Mouse (Mus musculus) small intestine, adult 2 months (tissue): Measurements from ENCODE around the gene Kif5a. TPM values are rescaled to one million over a fixed set of nuclear protein-coding genes. Genes with fewer than 3 reads are reported as not detected.
"Not testable (repeated sequence)": the region's sequence is repeated elsewhere in the genome, so short reads cannot be mapped to it uniquely, and the experiment has no call there.

Source experiments
- H3K27ac ChIP-seq: fragments of 200-500 bp; 2 replicates; pipeline ENCODE4 v1.5.1; 2012; ENCODE audit warnings: low read depth, low read length, control low read depth, inconsistent platforms; ENCODE audit not compliant: insufficient read depth
- H3K27me3 ChIP-seq: fragments of 200-500 bp; 2 replicates; pipeline ENCODE4 v1.6.1; 2012; ENCODE audit warnings: mild to moderate bottlenecking, moderate library complexity, low read length, inconsistent platforms; ENCODE audit not compliant: control insufficient read depth, insufficient read depth
- H3K36me3 ChIP-seq: fragments of 200-500 bp; 2 replicates; pipeline ENCODE4 v1.6.1; 2012; ENCODE audit warnings: mild to moderate bottlenecking, low read length, control low read depth, inconsistent platforms; ENCODE audit not compliant: control insufficient read depth, insufficient read depth
- H3K4me1 ChIP-seq: fragments of 200-500 bp; 2 replicates; pipeline ENCODE4 v1.6.1; 2012; ENCODE audit warnings: low read length, inconsistent platforms, mixed read lengths; ENCODE audit not compliant: control insufficient read depth, insufficient read depth, insufficient read length
- H3K4me3 ChIP-seq: fragments of 200-500 bp; 2 replicates; pipeline ENCODE4 v1.5.1; 2012; ENCODE audit warnings: low read depth, mild to moderate bottlenecking, control low read depth, inconsistent platforms, low read length, moderate library complexity
- CTCF ChIP-seq: fragments of 200-500 bp; IDR thresholded peaks from 2 replicates; pipeline ENCODE4 v1.5.1; 2012; ENCODE audit warnings: low read depth, mild to moderate bottlenecking, control low read depth, inconsistent platforms, low read length, moderate library complexity, mixed read lengths; ENCODE audit not compliant: insufficient replicate concordance, insufficient read length; ENCODE audit errors: extremely low read depth
- POLR2A ChIP-seq: fragments of 200-500 bp; IDR thresholded peaks from 2 replicates; pipeline ENCODE4 v1.6.1; 2012; ENCODE audit warnings: low read depth, mild to moderate bottlenecking, control low read depth, inconsistent platforms, low read length, moderate library complexity
- WGBS: fragments of 180-500 bp; shearing (Covaris S2); methylation state at CpG from one replicate; pipeline ENCODE4 v1.1.7; 2018; 5-methylcytosine and 5-hydroxymethylcytosine counted together
- polyA plus RNA-seq: library from polyadenylated mRNA; depleted of rRNA; stranded (reverse); fragments of >200 nt; gene quantifications from 2 replicates; pipeline ENCODE4 v1.2.3, GENCODE M21; 2012

Kif5a gene
- polyA plus RNA-seq, 1 experiment = 1.8 TPM

DNA sequence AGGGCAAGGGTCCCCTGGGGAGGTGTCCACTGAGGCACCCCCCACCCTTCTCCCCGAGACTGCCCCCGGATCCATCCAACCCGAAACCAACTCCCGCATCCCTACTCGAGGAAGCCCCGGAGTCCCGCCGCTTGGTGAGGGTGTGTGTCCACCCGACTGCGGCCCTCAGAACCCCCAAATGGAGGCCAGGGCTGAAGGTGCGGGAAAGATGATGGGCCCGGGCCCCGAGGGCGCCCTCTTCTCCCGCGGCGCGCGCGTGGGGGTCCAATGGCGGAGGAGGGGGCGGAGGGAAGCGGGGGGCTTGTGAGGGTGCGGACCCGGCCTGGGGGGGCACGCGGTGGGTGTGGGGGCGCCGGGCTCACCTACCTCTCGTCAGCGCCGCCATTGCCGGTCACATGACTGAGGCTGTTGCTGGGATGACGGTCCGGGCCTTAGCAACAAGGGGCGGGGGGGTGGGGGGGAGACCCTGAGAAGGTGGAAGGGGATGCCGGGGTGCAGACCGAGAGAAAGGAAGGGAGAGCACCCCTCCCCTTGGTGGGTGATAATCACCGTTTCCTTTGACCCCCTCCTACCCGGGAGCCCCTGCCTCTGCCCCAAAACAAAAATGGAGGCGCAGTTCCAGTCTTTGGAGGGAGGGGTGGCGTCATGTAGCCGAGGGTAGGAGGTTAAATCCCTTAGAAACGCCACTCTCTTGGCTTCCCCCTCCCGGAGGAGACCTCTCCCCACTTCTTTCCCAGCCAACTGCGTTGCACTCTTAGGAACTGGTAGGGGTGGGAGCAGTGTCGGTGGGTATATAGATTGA is 67.6 kb downstream of the Kif5a start, which contains the start of gene Dtx3:
Gene Dtx3 (minus strand): TSS at position 401 of the 802 bp plus-strand sequence.
- Histone ChIP-seq H3K4me1 (no peaks in the 10 kb centered on the region; the same call in 1 of the 2 replicates), H3K27ac (peak within 1 kb of the TSS; percentile 50), H3K27me3 (no peaks in the 10 kb centered on the region; the same call in 1 of the 2 replicates), H3K36me3 (peaks cover 24% of the 10 kb centered on the region), H3K4me3 (peak within 1 kb of the TSS; percentile 68)
- 1% methylated on average over 47 of the region's 47 CpGs for WGBS
- TF ChIP-seq CTCF (no peak), POLR2A (no peak)

GRCm38 (mm10) chr10:127194428-127195327 is 68.5 kb downstream of the Kif5a start:
- WGBS = 10% methylated on average over 22 of the region's 22 CpGs

GRCm38 (mm10) chr10:127193011-127193410 is 70.1 kb downstream of the Kif5a start:
- peaks cover 4% of the 10 kb centered on the region; the same call in 1 of the 2 replicates for H3K4me1 ChIP-seq
- peaks cover 19% of the 10 kb centered on the region for H3K27me3 ChIP-seq
- no peak for TF ChIP-seq CTCF
- TF ChIP-seq POLR2A = no peak
- no peak overlapping the region for H3K27ac ChIP-seq
- 88% methylated on average over 9 of the region's 9 CpGs for WGBS
- H3K4me3 ChIP-seq = no peak overlapping the region
- peaks cover 1% of the 10 kb centered on the region; the same call in 1 of the 2 replicates for H3K36me3 ChIP-seq

More at GRCm38 (mm10) chr10:127194428-127195327, 68.5 kb downstream of the Kif5a start:
- Histone ChIP-seq H3K27ac (peak overlapping the region; percentile 3), H3K27me3 (peaks cover 3% of the 10 kb centered on the region; the same call in 1 of the 2 replicates), H3K36me3 (peaks cover 17% of the 10 kb centered on the region), H3K4me3 (peak overlapping the region; percentile 68), H3K4me1 (no peaks in the 10 kb centered on the region; the same call in 1 of the 2 replicates)
- TF ChIP-seq POLR2A (no peak), CTCF (no peak)

DNA sequence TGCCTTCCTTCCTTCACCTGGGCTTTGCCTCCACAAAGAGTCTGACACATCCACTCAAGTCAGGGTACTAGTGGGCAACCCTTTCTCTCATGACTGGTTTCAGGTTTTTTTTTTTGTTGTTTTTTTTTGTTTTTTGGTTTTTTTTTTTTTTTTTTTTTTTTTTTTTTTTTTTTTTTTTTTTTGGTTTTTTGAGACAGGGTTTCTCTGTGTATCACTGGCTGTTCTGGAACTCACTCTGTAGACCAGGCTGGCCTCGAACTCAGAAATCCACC is 71.2 kb downstream of the Kif5a start:
- not testable (repeated sequence) for H3K4me1 ChIP-seq, H3K27ac ChIP-seq, H3K4me3 ChIP-seq, H3K36me3 ChIP-seq
- peaks cover 26% of the 10 kb centered on the region for H3K27me3 ChIP-seq
- 58% methylated on average over 1 of the region's 1 CpGs for WGBS

DNA sequence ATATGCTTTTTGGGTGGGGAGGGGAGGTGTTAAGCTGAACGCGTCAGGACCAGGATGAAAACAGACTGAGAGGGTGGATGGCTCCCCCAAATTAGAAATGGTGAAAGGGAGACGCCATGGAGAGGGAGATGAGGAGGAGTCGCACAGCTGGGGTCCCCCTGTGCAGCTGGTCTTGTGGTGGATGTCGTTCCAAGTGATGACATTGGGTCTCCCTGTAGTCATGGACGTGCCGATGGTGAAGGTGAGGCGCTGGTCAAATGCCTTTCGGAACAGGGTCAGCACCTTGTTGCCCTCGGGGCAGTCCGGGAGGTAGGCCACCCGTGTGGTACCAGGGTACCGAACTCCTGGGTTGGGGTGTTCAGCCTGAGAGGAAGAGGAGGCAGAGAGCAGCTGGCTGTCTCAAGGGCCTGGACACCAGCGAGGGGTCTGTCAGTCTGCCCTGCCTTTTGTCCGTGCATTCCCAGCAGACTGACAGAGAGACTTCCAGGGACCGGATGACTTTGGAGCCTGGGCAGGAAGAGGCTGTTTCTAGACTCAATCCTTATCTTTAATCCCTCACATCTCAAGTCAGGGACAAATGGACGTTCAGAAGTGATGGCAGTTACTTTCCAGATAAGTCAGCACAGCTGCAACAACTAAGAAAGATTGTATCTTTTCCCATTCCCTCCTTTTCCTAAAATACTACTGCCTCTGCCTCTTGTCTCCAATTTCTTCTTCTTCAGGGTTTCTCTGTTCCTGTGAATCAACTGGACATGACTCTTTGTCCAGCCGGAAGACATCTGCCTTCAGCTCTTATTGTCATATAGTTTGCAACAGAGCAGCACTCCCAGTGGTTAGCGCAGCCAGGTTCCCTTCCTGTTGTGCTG is 71.7 kb downstream of the Kif5a start:
- TF ChIP-seq POLR2A (no peak), CTCF (no peak)
- peaks cover 32% of the 10 kb centered on the region for H3K27me3 ChIP-seq
- WGBS = 85% methylated on average over 19 of the region's 19 CpGs
- H3K4me1 ChIP-seq = peaks cover 4% of the 10 kb centered on the region; the same call in 1 of the 2 replicates
- no peaks in the 10 kb centered on the region for H3K36me3 ChIP-seq
- H3K4me3 ChIP-seq = no peak overlapping the region
- no peak overlapping the region for H3K27ac ChIP-seq

GRCm38 (mm10) chr10:127190398-127191190 is 72.6 kb downstream of the Kif5a start:
- H3K4me1 ChIP-seq = peaks cover 4% of the 10 kb centered on the region; the same call in 1 of the 2 replicates
- TF ChIP-seq POLR2A = no peak
- no peak for TF ChIP-seq CTCF
- WGBS = 67% methylated on average over 14 of the region's 14 CpGs
- H3K27ac ChIP-seq = peak overlapping the region; percentile 18; the same call in 1 of the 2 replicates
- H3K4me3 ChIP-seq = no peak overlapping the region
- peaks cover 33% of the 10 kb centered on the region for H3K27me3 ChIP-seq
- H3K36me3 ChIP-seq = no peaks in the 10 kb centered on the region
